25 mouse cellular contexts compared by ENCODE assay signal in genomic region chr12:117973712-117974111, GRCm38 (mm10).
DNase-seq lines count a peak whose midpoint lies in the region; ATAC-seq and TF ChIP-seq lines count a peak whose summit lies in the region.
"Had no signal": no experiment of that assay in that cellular context is flagged by ENCODE, and none has a peak within 500 bp of the region (broad histone marks: within the 10 kb centered on the region; RNA-seq: fewer than 3 reads in every experiment).

No protein-coding gene starts in this region.

- intact Hi-C loops in gastrocnemius, postnatal 14 days (cut with DNase I; ENCODE audit: low total_unique reads) = no loop called here
- intact Hi-C loops in left cerebral cortex, postnatal 4 days (cut with DNase I) = no loop called here

- TF ChIP-seq EP300 in MEL (IDR thresholded peaks at IDR 0.05; ENCODE audit: low read depth in 1 of 2, low read length in 2 of 2) = no peak

- H3K9ac ChIP-seq in MEL (ENCODE audit: control insufficient read depth, low read depth, low read length, poor library complexity, severe bottlenecking) = no peak overlapping the region
- H3K9ac ChIP-seq: embryonic facial prominence, embryonic 13.5 days; embryonic facial prominence, embryonic 15.5 days; forebrain, embryonic 12.5 days had no signal

- peak; percentile 37; the same call in 1 of the 2 replicates for ATAC-seq in megakaryocyte progenitor cell, adult 5-6 weeks (replicated peaks; ENCODE audit: poor library complexity)
- ATAC-seq: CD4-positive, CD25-positive, alpha-beta regulatory T cell, adult 4 months; forebrain, embryonic 14.5 days; forebrain, embryonic 16.5 days had no signal

- peaks cover 0 to 5% of the 10 kb centered on the region in 2 experiments; a peak in 2 of 4 replicates for H3K27me3 ChIP-seq in MEL (ENCODE audit: control insufficient read depth in 1 of 2, insufficient read depth in 2 of 2, low read length in 2 of 2)
- H3K27me3 ChIP-seq: CH12.LX; embryonic facial prominence, embryonic 13.5 days; embryonic facial prominence, embryonic 15.5 days had no signal

- no peak for TF ChIP-seq RAD21 in MEL (IDR thresholded peaks at IDR 0.05; ENCODE audit: low read depth, low read length)

- H3K27ac ChIP-seq in MEL (ENCODE audit: control insufficient read depth, low read depth, low read length) = no peak overlapping the region
- H3K27ac ChIP-seq: embryonic facial prominence, embryonic 13.5 days; embryonic facial prominence, embryonic 15.5 days; forebrain, embryonic 10.5 days; forebrain, embryonic 12.5 days had no signal

- no peaks in the 10 kb centered on the region for H3K79me2 ChIP-seq in MEL (ENCODE audit: control insufficient read depth, insufficient read depth, low read length, poor library complexity)

- H3K36me3 ChIP-seq in MEL (ENCODE audit: control insufficient read depth in 1 of 2, insufficient read depth in 2 of 2, low read length in 2 of 2) = no peaks in the 10 kb centered on the region
- H3K36me3 ChIP-seq: embryonic facial prominence, embryonic 13.5 days; embryonic facial prominence, embryonic 15.5 days; forebrain, embryonic 10.5 days; forebrain, embryonic 12.5 days; G1E had no signal

- H3K4me1 ChIP-seq in MEL (ENCODE audit: control insufficient read depth in 1 of 2, insufficient read depth in 2 of 2, low read length in 2 of 2) = no peaks in the 10 kb centered on the region
- H3K4me1 ChIP-seq: embryonic facial prominence, embryonic 13.5 days; embryonic facial prominence, embryonic 15.5 days; forebrain, embryonic 12.5 days had no signal

- no peak for TF ChIP-seq CTCF in MEL (IDR thresholded peaks at IDR 0.05 in 2 of 3, conservative IDR thresholded peaks at IDR 0.05 in 1 of 3; ENCODE audit: control insufficient read depth in 1 of 3, insufficient read depth in 1 of 3, low read depth in 2 of 3, low read length in 3 of 3, poor library complexity in 1 of 3, severe bottlenecking in 1 of 3)

- no peak for TF ChIP-seq POLR2A in MEL (IDR thresholded peaks at IDR 0.05; ENCODE audit: control insufficient read depth in 1 of 2, insufficient read depth in 1 of 2, low read depth in 1 of 2, low read length in 2 of 2, poor library complexity in 1 of 2)

- H3K4me3 ChIP-seq in MEL (ENCODE audit: control insufficient read depth in 1 of 2, insufficient read depth in 1 of 2, low read depth in 2 of 2, low read length in 2 of 2) = no peak overlapping the region
- H3K4me3 ChIP-seq: embryonic facial prominence, embryonic 13.5 days; embryonic facial prominence, embryonic 15.5 days; erythroblast, embryonic 14.5 days; forebrain, embryonic 10.5 days; forebrain, embryonic 12.5 days had no signal

- DNase-seq in MEL (ENCODE audit: low read depth, low spot score) = peak; percentile 44
- no peak for DNase-seq in gastrocnemius, postnatal 14 days
- DNase-seq in left cerebral cortex, postnatal 4 days = no peak
- DNase-seq in spleen, postnatal 4 days (ENCODE audit: low spot score in 2 of 2) = no peak
- DNase-seq: adrenal gland, adult 2 months; adrenal gland, postnatal 10 days; adrenal gland, postnatal 36 days; B cell, adult 2 months; cerebellum, adult 11-12 months; cerebellum, adult 2 months; cerebellum, adult 9-10 months; cerebellum, postnatal 10 days; cerebellum, postnatal 25 days; embryo, embryonic 11 days had no signal

- no peaks in the 10 kb centered on the region for H3K9me3 ChIP-seq in MEL (replicated peaks; ENCODE audit: insufficient read depth, low read length)
- H3K9me3 ChIP-seq: embryonic facial prominence, embryonic 13.5 days; embryonic facial prominence, embryonic 15.5 days; forebrain, embryonic 10.5 days; forebrain, embryonic 12.5 days; G1E had no signal

TF ChIP-seq in MEL, 35 proteins besides CTCF, POLR2A, EP300 and RAD21:
- TF ChIP-seq GATA1 (IDR thresholded peaks at IDR 0.05; ENCODE audit: low read depth, low read length) (peak; percentile 90), ZNF384 (IDR thresholded peaks at IDR 0.05; ENCODE audit: low read depth, low read length) (peak; percentile 45; the same call in 1 of the 2 replicates), ELF1 (IDR thresholded peaks at IDR 0.05; ENCODE audit: low read depth, low read length) (no peak)
